Mouse (Mus musculus): Measurements from ENCODE around the gene Inpp5b. TPM values are rescaled to one million over a fixed set of nuclear protein-coding genes. Genes with fewer than 3 reads are reported as not detected.

Inpp5b gene
- polyA plus RNA-seq, 1 experiment from 2014 or later, result 34.0 TPM

DNA sequence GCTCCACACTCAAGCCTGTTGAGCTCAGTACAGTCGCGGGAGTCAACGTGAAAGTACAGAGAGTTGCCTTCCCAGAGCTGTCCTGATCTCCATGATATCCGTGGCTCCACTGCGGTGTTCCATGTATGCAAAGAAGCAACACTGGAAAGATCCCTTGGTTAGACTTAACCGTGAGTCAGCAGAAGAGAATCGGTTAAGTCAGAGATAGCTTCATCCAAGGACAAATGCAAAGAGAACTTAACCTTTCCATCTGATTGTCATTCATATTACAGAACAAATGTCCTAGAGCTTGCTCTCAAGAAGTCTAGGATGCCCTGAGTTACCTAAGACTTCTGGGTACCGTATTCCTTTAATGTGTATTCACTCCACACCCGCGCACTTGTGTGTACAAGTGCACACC is 91.1 kb downstream of the Inpp5b start:
- ATAC-seq (ENCODE audit: insufficient read depth), result no peak
- Histone ChIP-seq H3K27me3 (ENCODE audit: insufficient read depth, low read length) (no peaks in the 10 kb centered on the region), H3K4me3 (ENCODE audit: low read depth, low read length) (no peak overlapping the region), H3K27ac (ENCODE audit: low read depth) (no peak overlapping the region), H3K9ac (no peak overlapping the region), H3K9me3 (ENCODE audit: low read depth, low read length) (no peaks in the 10 kb centered on the region), H3K4me1 (ENCODE audit: insufficient read depth) (no peaks in the 10 kb centered on the region), H3K4me2 (no peak overlapping the region), H3K36me3 (ENCODE audit: insufficient read depth) (peaks cover 45% of the 10 kb centered on the region; the same call in 1 of the 2 replicates)
- 92% methylated on average over 10 of the region's 10 CpGs for WGBS
- no peak for DNase-seq
- TF ChIP-seq CTCF (IDR thresholded peaks at IDR 0.05; ENCODE audit: low read depth), result no peak

GRCm38 (mm10) chr4:124838035-124838700 is 96.5 kb downstream of the Inpp5b start:
- Histone ChIP-seq H3K4me2 (no peak overlapping the region), H3K9me3 (ENCODE audit: low read depth, low read length) (no peaks in the 10 kb centered on the region), H3K27ac (ENCODE audit: low read depth) (no peak overlapping the region), H3K36me3 (ENCODE audit: insufficient read depth) (peaks cover 51% of the 10 kb centered on the region), H3K9ac (no peak overlapping the region), H3K27me3 (ENCODE audit: insufficient read depth, low read length) (no peaks in the 10 kb centered on the region), H3K4me3 (ENCODE audit: low read depth, low read length) (no peak overlapping the region), H3K4me1 (ENCODE audit: insufficient read depth) (no peaks in the 10 kb centered on the region)
- WGBS, result 84% methylated on average over 14 of the region's 14 CpGs
- DNase-seq (no peak), ATAC-seq (ENCODE audit: insufficient read depth) (no peak)
- no peak for TF ChIP-seq CTCF (IDR thresholded peaks at IDR 0.05; ENCODE audit: low read depth)

- Histone ChIP-seq H3K4me1 (ENCODE audit: insufficient read depth) (no peaks in the 10 kb centered on the region), H3K9ac (no peak overlapping the region), H3K36me3 (ENCODE audit: insufficient read depth) (peaks cover 66% of the 10 kb centered on the region), H3K9me3 (ENCODE audit: low read depth, low read length) (no peaks in the 10 kb centered on the region), H3K27ac (ENCODE audit: low read depth) (no peak overlapping the region), H3K4me2 (no peak overlapping the region), H3K4me3 (ENCODE audit: low read depth, low read length) (no peak overlapping the region), H3K27me3 (ENCODE audit: insufficient read depth, low read length) (no peaks in the 10 kb centered on the region)
- no peak for ATAC-seq (ENCODE audit: insufficient read depth)
- 94% methylated on average over 1 of the region's 1 CpGs for WGBS
- peak; percentile 34 for TF ChIP-seq CTCF (IDR thresholded peaks at IDR 0.05; ENCODE audit: low read depth)
- peak; percentile 9 for DNase-seq
Measured at GRCm38 (mm10) chr4:124840998-124841397, 99.3 kb downstream of the Inpp5b start.

DNA sequence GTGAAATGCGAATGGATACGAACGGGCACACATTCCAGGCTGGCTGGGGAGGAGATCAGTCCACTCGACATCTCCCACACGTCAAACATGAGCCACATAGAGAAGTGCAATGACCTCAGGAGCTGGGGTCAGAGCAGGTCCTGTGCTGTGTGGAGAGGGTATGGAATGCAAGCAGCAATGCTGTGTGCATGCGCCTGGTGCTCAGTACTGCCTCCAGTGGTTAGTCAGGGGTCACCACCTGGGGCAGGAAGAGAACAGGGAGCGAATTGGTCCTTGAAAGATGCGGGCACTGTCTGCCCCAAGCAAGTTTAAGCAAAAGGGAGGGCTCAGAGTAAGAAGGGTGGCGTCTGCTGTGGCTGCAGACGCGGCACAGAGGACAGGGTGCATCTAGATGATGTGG is 101.8 kb downstream of the Inpp5b start:
- peaks cover 59% of the 10 kb centered on the region for H3K36me3 ChIP-seq (ENCODE audit: insufficient read depth)
- no peaks in the 10 kb centered on the region for H3K9me3 ChIP-seq (ENCODE audit: low read depth, low read length)
- no peak overlapping the region for H3K9ac ChIP-seq
- ATAC-seq (ENCODE audit: insufficient read depth), result no peak
- TF ChIP-seq CTCF (IDR thresholded peaks at IDR 0.05; ENCODE audit: low read depth), result peak; percentile 76
- 48% methylated on average over 11 of the region's 11 CpGs for WGBS
- H3K4me3 ChIP-seq (ENCODE audit: low read depth, low read length), result no peak overlapping the region
- no peaks in the 10 kb centered on the region for H3K27me3 ChIP-seq (ENCODE audit: insufficient read depth, low read length)
- peak; percentile 52 for DNase-seq
- H3K4me2 ChIP-seq, result no peak overlapping the region
- no peaks in the 10 kb centered on the region for H3K4me1 ChIP-seq (ENCODE audit: insufficient read depth)
- no peak overlapping the region for H3K27ac ChIP-seq (ENCODE audit: low read depth)

DNA sequence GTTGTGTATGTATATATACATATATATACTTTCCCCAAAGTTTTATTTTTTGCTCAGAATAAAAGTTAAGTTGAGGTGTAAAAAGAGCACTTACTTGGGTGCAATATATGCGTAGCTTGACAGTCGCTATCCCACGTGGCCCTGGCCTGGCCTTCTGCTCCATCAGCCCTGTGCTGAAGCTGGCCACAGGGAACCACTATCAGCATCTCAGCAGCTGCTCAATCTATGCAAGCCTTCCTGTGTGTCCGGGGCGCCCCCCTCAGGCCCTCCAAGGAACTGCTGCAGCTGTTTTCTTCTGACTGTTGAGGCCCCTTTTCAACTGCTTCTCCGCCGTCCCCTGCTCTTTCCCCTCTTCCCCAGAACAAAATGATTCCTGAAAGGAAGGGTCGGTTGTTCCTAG is 105.9 kb downstream of the Inpp5b start:
- Histone ChIP-seq H3K9me3 (ENCODE audit: low read depth, low read length) (no peaks in the 10 kb centered on the region), H3K27ac (ENCODE audit: low read depth) (no peak overlapping the region), H3K27me3 (ENCODE audit: insufficient read depth, low read length) (no peaks in the 10 kb centered on the region), H3K4me2 (no peak overlapping the region), H3K4me1 (ENCODE audit: insufficient read depth) (peaks cover 4% of the 10 kb centered on the region; the same call in 1 of the 2 replicates), H3K36me3 (ENCODE audit: insufficient read depth) (peaks cover 28% of the 10 kb centered on the region; the same call in 1 of the 2 replicates), H3K4me3 (ENCODE audit: low read depth, low read length) (no peak overlapping the region), H3K9ac (no peak overlapping the region)
- DNase-seq (peak; percentile 87), ATAC-seq (ENCODE audit: insufficient read depth) (no peak)
- TF ChIP-seq CTCF (IDR thresholded peaks at IDR 0.05; ENCODE audit: low read depth), result peak; percentile 89
- 6% methylated on average over 8 of the region's 8 CpGs for WGBS

DNA sequence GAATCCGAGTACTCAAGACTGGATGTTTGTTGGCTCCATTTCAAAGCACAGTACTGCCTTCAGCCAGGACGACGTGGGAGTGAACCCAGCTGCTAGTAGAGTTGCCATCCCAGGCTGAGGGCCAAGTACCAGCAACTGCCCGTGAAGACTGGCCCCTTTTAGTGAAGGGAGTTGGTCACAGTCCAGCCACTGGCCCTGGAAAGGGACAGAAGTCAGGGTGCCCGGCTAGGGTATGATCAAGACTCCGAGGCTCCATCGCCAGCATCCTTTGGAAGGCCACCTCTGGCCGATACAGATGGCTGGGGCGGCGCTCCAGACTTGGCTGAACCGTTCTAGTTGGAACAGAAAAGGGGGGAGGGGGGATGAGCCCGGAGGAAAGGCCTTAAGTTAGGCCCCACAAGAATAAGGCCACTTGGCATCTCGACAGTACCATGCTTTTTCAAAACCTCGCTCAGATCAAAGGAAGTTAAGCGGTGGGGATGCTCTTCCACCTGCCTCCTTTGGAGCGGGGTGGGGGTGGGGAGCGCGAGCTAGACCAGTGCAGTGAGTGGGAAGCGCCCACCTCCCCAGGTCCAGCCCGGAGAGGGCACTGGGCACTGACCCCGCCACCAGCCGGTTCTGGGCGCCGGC is 108.1 kb downstream of the Inpp5b start:
- no peak for TF ChIP-seq CTCF (IDR thresholded peaks at IDR 0.05; ENCODE audit: low read depth)
- peaks cover 29% of the 10 kb centered on the region for H3K36me3 ChIP-seq (ENCODE audit: insufficient read depth)
- peak overlapping the region; percentile 73 for H3K4me2 ChIP-seq
- peak overlapping the region; percentile 96 for H3K4me3 ChIP-seq (ENCODE audit: low read depth, low read length)
- H3K27me3 ChIP-seq (ENCODE audit: insufficient read depth, low read length), result no peaks in the 10 kb centered on the region
- WGBS, result 1% methylated on average over 24 of the region's 24 CpGs
- H3K27ac ChIP-seq (ENCODE audit: low read depth), result peak overlapping the region; percentile 92
- no peaks in the 10 kb centered on the region for H3K9me3 ChIP-seq (ENCODE audit: low read depth, low read length)
- ATAC-seq (ENCODE audit: insufficient read depth) (peak; percentile 40), DNase-seq (peak; percentile 88)
- H3K4me1 ChIP-seq (ENCODE audit: insufficient read depth), result peaks cover 4% of the 10 kb centered on the region; the same call in 1 of the 2 replicates
- H3K9ac ChIP-seq, result peak overlapping the region; percentile 84

DNA sequence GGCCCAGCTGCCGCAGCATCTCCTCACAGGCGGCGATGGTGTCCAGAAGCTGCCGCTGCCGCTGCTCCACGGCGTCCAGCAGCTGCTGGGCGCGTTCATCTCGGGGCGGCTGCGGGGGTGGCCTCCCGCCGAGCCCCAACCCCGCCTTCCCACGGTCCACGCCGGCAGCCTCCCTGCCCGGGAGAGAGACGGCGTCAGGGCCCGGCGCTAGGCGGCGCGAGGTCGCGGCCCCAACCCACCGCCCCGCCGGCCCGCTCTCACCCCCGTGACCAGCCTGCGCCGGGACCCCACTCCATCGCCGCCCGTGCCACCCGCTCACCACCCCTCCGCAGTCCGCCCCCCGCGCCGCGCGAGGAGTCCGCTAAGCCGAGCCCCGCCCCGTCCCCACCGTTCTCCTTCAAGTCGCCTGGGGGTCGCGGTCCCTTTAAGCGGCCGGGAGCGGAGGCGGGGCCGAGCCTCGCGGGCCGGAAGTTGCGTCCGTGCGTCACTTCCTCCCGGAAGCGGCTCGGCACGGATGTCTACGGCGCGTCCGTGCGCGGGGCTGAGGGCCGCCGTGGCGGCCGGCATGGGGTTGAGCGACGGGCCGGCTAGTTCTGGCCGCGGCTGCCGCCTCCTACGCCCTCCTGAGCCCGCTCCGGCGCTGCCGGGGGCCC is 108.7 kb downstream of the Inpp5b start, which contains the start of gene Yrdc:
Gene Yrdc (plus strand): TSS at position 419 of the 653 bp plus-strand sequence.
- H3K4me3 ChIP-seq (ENCODE audit: low read depth, low read length), result peak within 1 kb of the TSS; percentile 96
- peak within 1 kb of the TSS; percentile 93 for H3K4me2 ChIP-seq
- peak; percentile 97 for DNase-seq
- H3K27me3 ChIP-seq (ENCODE audit: insufficient read depth, low read length), result no peaks in the 10 kb centered on the region
- peak within 1 kb of the TSS; percentile 84 for H3K9ac ChIP-seq
- peaks cover 4% of the 10 kb centered on the region; the same call in 1 of the 2 replicates for H3K4me1 ChIP-seq (ENCODE audit: insufficient read depth)
- WGBS, result under 1% methylated on average over 86 of the region's 90 CpGs
- peak; percentile 92 for ATAC-seq (ENCODE audit: insufficient read depth)
- 0 out of 2 replicates have a peak, but pooled peaks have one; percentile 6 for TF ChIP-seq CTCF (IDR thresholded peaks at IDR 0.05; ENCODE audit: low read depth)
- peak within 1 kb of the TSS; percentile 92 for H3K27ac ChIP-seq (ENCODE audit: low read depth)
- peaks cover 30% of the 10 kb centered on the region for H3K36me3 ChIP-seq (ENCODE audit: insufficient read depth)
- H3K9me3 ChIP-seq (ENCODE audit: low read depth, low read length), result no peaks in the 10 kb centered on the region

MicroRNAs within 50 kb of the gene (microRNA counts, 519-probe panel; counts per million panel counts)
- microRNA mmu-miR-697 (30.5 counts per million), microRNA mmu-miR-698 (30.5 counts per million)

Small RNA genes lying within 50 kb of the gene (microRNA-seq; reads per million reads assigned to microRNA genes)
- gene Gm24721 (ENCODE audit: borderline number of aligned reads) (not detected), gene Mir697 (ENCODE audit: borderline number of aligned reads) (not detected), gene Mir698 (ENCODE audit: borderline number of aligned reads) (not detected)

Other genes with a start within 250 kb of the Inpp5b start
- gene 3100002H09Rik, start 131.0 kb upstream of the Inpp5b start, polyA plus RNA-seq (2014; fragmentation: Nextera tagmentation; extraction: Ambion mirVana), result not detected in 2 replicates
- gene Pou3f1, start 85.0 kb upstream of the Inpp5b start, polyA plus RNA-seq (2014; fragmentation: Nextera tagmentation; extraction: Ambion mirVana), result 0.11 and 0.41 TPM in 2 replicates
- 59.0 and 59.5 TPM in 2 replicates for gene Utp11, start 48.2 kb upstream of the Inpp5b start, polyA plus RNA-seq (2014; fragmentation: Nextera tagmentation; extraction: Ambion mirVana)
- gene Fhl3, start 41.1 kb upstream of the Inpp5b start, polyA plus RNA-seq (2014; fragmentation: Nextera tagmentation; extraction: Ambion mirVana), result 12.8 and 13.1 TPM in 2 replicates
- 164 and 166 TPM in 2 replicates for gene Sf3a3, start 27.1 kb upstream of the Inpp5b start, polyA plus RNA-seq (2014; fragmentation: Nextera tagmentation; extraction: Ambion mirVana)
- 14.1 and 14.2 TPM in 2 replicates for gene Mtf1, start 60.3 kb downstream of the Inpp5b start, polyA plus RNA-seq (2014; fragmentation: Nextera tagmentation; extraction: Ambion mirVana)
- 42.4 and 44.7 TPM in 2 replicates for gene Yrdc, start 108.8 kb downstream of the Inpp5b start, polyA plus RNA-seq (2014; fragmentation: Nextera tagmentation; extraction: Ambion mirVana)
- gene 1110065P20Rik, start 109.3 kb downstream of the Inpp5b start, polyA plus RNA-seq (2014; fragmentation: Nextera tagmentation; extraction: Ambion mirVana), result 60.0 and 62.7 TPM in 2 replicates
- gene Maneal, start 120.3 kb downstream of the Inpp5b start, polyA plus RNA-seq (2014; fragmentation: Nextera tagmentation; extraction: Ambion mirVana), result 0.61 and 0.82 TPM in 2 replicates
- 0.04 TPM in 1 of 2 replicates, not detected in the other for gene Epha10, start 139.0 kb downstream of the Inpp5b start, polyA plus RNA-seq (2014; fragmentation: Nextera tagmentation; extraction: Ambion mirVana)
- gene 9930104L06Rik, start 195.2 kb downstream of the Inpp5b start, polyA plus RNA-seq (2014; fragmentation: Nextera tagmentation; extraction: Ambion mirVana), result 3.6 and 3.9 TPM in 2 replicates
- 157 and 169 TPM in 2 replicates for gene Cdca8, start 197.5 kb downstream of the Inpp5b start, polyA plus RNA-seq (2014; fragmentation: Nextera tagmentation; extraction: Ambion mirVana)
- gene Rspo1, start 244.6 kb downstream of the Inpp5b start, polyA plus RNA-seq (2014; fragmentation: Nextera tagmentation; extraction: Ambion mirVana), result 12.8 and 16.0 TPM in 2 replicates

Measured in lung, embryonic 14.5 days (tissue).